Mouse (Mus musculus) adrenal gland, adult (tissue): ENCODE data around the gene Vgll4.

ENCODE experiments used
- DNase-seq, 2 experiments: peaks; one replicate each; pipeline ENCODE4 v3.0.0; 2022 to 2023; ENCODE audit warnings: low spot score in 1 of 2; ENCODE audit not compliant: inconsistent age in 2 of 2

The Vgll4 gene

DNA sequence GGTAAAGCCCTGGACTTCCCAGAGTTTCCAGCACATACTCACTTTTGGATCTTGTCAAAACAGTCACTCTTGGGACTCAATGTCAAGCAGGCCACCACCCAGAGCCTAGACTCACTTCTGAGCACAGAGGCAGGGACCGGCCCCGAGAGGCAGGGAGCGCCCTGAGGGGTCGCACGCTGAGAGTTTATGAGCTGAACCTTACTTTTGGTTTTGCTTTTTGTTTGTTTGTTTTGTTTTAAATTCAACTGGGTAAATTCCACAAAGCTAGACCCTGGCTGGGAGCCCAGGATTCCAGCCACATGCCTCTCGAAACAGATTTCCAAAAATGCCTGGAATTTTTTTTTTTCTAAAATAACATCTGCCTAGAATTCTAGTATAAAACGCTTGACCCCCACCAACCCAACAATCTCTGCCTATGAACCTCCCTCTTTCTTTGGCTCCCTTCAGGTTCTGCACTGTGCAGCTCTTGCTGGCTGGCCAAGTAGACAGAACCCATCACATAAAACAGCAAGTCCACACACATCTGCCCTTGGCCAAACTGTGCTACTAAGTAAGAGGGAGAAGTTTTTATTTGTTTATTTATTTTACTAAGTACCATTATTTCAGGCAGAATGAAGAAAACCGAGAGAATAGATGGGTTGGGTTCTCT is 28.5 kb downstream of the Vgll4 start:
- DNase-seq: no peak

DNA sequence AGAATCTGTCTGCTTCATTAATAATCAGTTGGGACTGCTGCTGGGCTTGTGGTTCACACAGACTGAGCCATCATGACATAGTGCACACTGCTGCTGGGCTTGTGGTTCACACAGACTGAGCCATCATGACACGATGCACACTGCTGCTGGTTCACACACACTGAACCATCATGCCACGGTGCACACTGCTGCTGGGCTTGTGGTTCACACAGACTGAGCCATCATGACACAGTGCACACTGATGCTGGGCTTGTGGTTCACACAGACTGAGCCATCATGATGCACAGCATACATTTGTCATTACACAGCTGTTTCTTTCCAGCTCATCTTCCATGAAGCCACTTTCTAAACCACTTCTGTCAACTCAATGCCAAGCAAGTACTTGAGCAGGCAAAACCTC is 30.1 kb downstream of the Vgll4 start:
- no peak for DNase-seq

DNA sequence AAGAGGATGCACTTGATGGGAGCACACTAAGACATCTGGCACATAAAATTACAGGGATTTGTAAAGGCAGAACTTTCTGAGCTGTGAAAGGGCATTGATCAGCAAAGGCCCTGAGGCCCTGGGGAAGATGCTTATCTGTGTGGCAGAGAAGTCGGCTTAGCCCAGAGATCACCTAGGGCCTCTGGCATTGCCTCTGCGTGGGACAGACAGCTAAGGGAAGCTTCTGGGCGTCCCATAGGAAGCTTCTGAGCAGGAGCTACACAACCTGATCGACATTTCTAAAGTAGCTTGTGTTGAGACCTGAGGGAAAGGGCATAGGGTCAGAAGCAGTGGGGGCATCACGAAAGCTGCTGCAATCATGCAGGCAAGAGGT is 32.9 kb downstream of the Vgll4 start:
- DNase-seq: no peak

DNA sequence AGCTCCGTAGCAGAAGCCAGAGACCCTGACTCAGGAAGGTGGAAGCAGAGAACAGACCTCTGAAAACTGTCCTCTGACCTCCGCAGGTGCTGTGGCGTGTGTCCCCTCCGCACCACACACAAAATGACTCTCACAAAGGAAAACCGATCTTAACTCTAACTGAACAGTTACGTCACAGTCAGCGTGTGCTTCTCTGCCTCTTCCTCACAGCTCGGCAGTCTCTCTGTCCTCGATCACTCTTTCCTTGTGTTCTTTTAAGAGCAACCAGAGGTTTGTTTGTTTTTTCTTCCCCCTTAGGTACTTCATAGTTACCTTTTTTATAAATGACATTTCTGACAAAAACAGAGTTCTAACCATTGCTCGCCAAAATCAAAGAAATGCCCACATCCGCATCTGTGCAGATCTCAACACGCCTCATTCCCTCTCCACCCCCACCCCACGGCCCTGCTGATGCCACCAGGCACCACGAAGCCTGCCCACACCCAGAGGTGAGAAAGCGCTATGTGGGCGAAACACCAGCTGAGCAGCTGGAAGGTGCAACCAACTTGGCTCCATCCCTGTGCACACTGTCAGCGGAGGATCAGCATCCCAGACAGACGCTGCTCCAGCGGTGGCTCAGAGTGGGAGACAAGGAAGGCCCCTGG is 33.4 kb downstream of the Vgll4 start:
- DNase-seq: no peak

DNA sequence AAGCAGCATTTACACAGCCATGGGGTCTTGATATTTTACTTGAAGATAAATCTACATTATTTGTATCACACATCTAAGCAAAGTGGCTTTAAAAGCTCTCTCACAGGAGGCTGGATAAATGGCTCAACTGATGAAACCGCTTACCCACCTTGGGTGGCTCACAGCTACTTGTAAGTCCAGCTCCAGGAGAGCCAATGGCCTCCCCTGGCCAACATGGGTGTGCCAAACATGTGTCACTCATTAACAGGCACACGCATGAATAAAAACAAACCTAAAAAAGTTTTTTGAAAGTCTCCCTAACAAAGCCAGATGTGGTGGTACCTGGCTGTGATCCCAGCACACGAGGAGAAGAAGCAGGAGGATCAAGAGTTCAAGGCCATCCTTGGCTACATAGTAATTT is 34.4 kb downstream of the Vgll4 start:
- no peak for DNase-seq

DNA sequence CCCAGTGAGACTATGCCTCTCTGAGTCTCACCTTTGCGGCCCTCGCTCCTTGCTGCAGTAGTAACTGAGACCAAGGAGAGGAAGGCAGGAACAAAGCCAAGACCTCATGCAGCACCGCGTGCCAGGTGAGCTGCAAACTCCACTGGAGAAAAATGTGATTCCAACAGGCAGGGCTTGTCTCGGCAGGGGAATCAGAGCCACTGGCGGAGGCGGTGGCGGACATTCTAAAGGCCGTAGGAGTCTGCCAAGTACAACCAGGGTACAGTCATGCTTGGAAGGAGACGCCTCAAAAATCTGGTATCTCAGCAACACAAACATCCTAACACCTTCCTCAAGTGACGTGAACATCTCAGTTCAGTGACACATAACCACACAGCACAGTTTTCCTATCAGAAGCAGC is 35.7 kb downstream of the Vgll4 start:
- DNase-seq: no peak

DNA sequence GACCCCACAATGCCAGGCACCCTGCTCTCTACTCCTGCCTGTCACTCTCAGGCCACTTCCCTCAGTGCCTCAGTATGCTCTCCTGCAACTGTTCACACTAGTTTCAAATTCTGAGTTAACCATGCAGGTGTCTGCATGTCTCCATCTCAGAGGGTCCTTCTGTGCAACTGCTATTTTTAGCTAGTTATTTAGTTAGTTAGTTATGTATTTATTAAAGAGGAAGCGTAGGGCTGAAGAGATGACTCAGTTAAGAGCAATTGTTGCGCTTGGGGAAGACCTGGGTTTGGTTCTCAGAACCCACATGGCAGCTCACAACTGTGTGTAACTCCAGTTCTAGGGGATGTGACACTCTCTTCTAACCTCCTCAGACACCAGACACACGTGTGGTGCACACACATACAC is 36.8 kb downstream of the Vgll4 start:
- DNase-seq: no peak

DNA sequence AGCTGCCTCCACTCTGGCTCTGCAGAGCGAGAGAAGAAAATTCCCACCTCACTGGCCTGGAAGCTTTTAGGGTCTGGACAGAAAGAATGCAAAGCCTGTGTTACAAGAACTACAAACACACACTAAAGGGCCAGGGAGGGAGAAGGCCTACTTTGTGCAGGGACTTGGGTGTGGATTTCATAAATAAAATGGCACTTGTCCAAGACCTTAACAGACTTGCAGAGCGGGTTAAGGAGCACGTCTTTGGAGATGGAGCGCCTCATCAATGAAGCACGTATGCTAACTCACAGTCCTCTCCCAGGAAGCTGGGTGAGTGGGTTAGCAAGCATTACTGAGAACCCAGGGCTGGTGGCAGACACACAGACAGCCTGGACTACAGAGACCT is 37.7 kb downstream of the Vgll4 start:
- DNase-seq: no peak

DNA sequence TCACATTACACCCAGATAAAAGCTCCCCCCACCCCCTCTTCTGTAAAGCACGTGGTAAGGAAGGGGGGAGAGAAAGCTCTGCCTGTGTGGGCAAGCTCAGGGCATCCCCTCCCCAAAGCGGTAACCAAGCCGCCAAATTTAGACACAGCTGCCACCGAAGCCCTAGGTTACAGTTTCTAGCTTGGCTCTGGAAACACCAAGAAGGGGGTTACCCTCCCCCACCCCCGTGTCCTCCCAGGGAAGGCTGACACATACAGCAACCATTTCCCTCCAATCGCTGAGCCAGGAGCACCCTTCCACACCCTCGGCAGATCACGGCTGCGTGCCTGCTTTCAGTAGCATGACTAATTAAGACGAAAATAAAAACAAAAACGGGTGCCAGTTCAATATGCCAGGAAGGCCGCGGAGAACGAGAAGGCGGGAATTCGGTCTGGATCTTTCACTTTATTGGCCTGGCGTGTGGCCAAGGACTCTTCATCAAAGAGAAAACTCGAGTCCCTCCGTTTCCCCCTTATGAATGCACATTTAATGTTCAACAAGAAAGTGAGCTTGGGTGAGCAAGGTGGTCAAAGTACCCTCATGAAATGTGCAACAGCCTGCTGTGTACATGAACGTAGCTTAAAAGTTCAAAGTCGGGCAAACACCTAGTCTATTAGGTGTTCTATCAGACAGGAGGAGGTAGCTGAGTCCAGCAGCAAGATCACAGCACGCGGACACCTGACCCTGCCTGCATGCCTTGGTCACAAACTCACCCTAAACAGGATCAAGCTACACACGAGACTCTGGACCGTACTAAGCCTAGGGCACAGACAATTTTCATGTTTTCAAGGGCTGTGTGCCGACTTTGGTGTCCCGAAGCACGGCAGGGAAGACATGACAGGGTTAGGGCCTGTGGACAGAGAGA is 38.3 kb downstream of the Vgll4 start:
- DNase-seq: peak in 1 of 2 experiments; percentile 56

DNA sequence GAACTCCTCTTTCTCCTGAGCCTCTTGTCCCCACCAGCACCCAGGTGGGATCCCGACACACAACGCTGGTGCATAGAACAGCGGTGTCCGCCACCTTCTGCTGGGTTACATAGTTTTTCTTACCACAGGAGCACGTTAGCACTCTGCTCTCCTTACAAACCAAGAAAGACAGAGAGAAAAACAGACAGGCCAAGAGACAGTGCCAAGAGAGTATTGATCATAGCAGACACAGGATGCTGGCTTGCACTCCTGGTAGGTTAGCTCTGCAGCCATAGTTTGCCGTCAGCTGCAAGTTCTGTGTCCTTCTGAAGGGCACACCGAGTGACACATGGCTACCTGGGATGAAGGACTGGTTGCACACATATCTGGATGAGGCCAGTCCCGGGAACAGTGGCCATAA is 39.1 kb downstream of the Vgll4 start:
- DNase-seq: no peak

DNA sequence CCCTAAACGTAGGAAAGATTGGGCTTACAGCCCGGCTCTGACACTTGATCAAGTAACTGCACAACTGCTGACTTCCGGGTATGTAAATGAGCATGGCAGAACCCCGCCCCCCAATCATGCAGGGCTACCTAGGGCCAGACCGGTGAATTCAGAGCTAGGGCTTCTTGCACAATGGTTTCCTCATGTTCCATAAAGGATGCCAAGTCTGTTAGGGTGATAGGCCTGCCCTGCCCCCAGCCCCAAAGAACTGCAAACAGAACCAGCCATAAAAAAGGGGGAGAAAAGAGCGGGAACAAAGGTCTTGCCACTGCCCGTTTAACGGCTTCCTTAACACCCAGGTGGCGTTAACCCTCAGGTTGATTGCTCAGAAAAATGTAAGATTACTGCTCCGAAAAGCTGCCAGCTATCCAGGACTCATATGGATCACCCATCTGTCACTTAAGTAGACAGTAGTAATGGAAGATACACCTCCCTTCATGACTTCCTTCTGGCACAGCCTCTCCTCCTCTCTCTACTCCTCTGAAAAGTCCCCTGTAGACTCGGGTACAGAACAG is 39.7 kb downstream of the Vgll4 start:
- peak in 1 of 2 experiments; percentile 71 for DNase-seq

DNA sequence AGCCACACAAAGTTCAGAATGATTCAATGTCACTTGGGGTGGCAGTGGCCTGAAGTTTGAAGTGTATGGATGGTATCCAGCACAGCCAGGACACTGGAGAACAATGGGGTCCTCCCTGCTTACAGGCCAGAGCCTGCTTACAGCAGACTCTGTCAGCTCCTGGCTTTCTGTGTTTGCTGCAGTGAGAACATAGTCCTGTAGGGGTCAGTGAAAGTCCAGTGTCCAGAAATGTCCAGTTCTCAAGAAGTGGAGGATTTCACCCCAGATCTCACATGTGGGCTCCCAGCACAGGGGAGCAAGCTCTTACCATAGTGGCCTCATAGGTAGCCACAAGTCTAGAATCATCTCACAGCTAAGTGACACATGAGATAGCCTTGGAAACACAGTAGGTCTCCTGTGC is 40.4 kb downstream of the Vgll4 start:
- DNase-seq: peak in 1 of 2 experiments; percentile 78

DNA sequence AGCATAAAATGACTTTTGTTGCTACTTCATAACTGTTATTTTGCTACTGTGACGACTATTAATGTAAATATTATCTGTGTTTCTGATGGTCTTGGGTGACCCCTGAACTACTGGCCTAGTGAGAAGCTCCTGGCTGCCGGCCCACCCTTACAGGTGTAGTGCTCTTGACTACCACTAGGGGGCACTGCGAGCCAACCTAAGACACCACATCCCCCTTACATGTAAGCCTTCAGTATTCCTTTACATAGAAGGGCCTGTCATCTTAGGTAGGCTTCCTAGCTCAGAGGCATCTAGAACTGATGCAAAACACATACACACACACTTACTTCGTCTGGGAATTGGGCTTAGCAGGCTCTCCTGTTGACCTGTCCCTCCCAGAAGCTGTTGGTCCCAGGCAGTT is 41.3 kb downstream of the Vgll4 start:
- peak; percentile 67 to 90 for DNase-seq

DNA sequence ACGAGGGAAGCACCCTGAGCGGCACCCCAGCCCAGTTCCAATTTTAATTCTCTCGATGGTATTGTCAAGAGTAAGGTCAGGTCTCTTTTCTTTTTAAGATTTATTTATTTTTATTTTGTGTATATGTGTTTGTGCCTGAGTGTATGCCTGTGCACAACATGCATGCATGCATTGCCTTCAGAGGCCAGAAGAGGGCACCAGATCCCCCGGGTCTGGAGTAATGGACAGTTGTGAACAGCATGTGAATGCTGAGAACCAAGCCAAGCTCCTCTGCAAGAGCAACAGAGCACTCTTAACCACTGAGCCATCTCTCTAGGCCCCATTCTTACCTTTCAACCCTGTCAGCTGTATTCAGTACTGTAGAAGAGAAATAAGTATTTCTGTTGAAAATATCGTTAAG is 42.4 kb downstream of the Vgll4 start:
- DNase-seq: peak in 1 of 2 experiments; percentile 38

DNA sequence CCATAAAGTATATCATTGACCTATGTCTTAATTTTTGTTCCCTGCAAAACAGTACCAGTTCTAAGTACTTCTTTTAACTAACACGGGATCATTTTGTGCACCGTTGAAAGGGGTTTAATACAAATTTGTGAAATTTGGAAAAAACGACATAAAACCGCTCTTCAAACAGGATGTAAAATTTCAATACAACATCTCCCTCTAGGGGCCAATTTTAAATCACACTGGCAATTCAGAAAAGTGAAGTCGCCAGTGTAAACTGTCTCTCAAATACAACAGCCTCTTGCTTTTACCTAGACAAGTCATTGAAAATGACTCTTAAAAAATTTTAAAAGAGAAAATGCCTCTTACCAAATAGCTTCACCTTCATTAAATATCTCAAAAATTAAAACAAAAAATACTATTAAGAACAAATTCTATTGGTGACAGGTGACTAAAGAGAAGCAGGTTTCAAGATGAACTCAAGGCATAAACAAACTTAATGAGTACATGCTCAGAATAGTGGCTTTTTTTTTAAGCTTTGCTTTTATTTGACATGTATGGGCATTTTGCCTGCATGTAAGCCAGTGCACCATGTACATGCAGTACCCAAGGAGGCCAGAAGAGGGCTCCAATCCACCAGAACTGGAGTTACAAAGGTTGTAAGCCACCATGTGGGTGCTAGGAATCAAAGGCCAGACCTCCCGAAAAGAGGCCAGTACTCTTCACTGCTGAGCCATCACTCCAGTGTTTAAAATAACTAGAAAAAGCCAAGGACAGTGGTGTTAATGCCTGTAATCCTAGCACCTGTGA is 43.2 kb downstream of the Vgll4 start:
- peak in 1 of 2 experiments; percentile 83 for DNase-seq

DNA sequence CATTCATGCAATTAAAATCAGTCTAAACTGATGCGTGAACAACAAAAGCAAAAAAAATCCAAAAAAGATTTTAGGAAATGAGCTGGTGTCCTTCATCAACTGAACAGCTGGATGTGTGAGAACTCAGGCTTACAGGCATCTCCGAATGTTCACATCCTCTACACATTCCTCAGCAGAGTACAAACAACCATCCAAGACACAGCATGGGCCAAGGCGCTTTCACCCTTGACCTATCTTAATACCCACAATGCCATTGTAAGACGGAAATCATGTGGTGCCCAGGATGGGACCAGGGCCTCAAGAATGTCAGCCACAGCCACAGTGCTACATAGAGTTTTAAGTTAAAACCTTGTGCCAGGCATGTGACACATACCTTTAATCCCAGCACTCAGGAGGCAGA is 44.6 kb downstream of the Vgll4 start:
- DNase-seq: no peak

DNA sequence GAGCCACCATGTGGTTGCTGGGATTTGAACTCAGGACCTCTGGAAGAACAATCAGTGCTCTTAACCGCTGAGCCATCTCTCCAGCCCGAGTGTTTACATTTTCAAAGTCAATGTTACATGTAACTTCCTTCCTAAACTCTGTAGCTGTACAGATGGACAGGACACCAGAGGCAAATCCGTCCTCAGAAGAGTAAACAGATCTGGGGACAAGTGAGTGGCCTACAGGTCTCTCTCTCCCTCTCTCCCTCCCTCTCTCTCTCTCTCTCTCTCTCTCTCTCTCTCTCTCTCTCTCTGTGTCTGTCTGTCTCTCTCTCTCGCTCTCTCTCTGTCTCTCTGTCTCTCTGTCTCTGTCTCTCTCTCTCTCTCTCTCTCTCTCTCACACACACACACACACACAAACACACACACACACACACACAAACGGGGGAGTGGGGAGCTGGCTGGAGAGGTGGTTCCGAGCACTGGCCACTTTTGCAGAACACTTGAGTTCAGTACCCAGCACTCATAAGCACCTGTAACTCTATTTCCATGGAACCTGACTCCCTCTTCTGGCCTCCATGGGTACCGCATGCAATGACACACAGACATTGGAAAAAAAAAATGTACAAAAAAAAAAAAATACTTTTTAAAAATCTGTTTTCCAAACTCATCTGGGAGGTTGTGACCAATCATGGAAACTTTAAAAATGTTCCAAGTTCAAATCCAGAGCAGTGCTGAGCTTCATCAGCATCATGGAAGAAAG is 47.3 kb downstream of the Vgll4 start:
- peak in 1 of 2 experiments; percentile 73 for DNase-seq

DNA sequence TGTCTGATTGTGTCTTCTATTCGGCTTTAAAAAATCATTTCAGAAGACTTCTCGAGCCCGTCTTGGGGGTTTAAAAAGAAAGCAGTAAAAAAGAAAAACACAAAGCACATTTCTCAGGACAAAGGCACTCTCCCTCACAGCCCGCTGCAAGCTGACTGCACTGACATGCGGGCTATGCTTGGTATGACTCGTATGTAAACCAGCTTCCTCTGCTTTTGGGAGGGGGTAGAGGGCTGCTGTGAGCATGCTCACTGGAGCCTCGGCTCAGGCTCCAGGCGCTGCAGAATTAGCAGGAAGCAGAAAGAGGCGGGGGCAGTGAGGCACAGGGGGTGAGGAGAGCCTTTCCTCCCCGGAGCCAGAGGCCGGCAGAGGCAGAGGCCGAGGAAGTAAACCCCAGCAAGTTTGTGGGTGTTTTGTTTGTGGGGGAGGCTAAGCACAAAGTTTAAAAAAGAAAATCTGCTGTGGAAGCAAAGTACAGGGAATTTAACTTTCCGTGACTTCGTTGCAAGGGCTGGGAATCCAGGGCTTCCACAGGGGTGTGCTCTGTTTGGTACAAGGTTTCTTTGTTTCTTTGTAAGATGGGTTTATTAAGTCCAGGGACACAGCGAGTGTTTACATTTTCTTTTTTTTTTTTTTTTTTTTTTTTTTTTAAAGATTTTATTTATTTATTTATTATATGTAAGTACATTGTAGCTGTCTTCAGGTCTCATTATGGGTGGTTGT is 48.0 kb downstream of the Vgll4 start:
- peak; percentile 92 to 96 for DNase-seq
